Mouse (Mus musculus): Measurements from ENCODE around the gene Dbnl. TPM values are rescaled to one million over a fixed set of nuclear protein-coding genes. Genes with fewer than 3 reads are reported as not detected.

Dbnl gene
- 10 to 100 TPM; 10.3 to 13.1 (median 12.2) TPM for total RNA-seq (2022)

DNA sequence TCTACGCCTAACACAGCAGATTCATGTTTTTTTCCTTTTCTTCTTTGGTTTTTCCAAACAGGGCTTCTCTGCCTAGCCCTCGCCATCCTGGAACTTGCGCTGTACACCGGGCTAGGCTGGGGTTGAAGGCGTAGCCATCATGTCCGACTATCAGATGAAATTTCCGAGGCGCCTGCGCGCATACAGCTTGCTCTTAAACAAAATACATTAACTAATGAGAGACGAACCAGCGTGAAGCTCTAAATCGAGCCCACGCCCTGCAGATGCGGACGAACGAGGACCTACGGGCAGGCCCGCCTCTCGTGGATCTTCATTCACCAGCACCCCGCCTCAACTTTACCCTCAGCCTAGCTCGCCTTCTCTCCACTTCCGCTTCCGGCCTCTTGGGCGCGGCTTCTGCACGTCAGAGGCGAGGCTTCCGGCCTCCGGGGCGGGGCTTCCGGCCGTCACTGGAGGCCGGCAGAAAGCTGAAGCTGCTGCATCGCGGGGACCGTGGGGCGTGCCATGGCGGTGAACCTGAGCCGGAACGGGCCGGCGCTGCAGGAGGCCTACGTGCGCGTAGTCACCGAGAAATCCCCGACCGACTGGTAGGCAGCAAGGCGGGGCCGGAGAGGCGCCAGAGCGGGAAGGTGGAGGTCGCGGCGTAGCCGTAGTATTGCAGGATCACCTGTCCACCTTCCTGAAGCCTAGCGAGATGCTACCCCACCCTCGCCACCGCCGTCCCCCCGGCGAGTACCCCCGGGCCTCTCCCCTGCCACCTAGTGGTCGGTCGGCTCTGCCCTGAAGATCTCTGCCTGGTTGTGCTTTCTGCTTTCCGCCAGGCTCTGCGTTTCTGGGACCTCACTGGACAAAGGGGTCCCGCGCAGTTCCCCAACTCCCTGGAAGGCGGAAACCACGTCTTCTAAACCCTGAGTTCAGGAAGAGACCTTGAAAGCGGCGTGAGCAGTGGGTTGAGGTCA, at the start of gene Dbnl:
Dbnl (plus strand) TSS at position 433 of the 959 bp plus-strand sequence.
- DNase-seq (ENCODE audit: low spot score in 2 of 2) = peak; percentile 93

DNA sequence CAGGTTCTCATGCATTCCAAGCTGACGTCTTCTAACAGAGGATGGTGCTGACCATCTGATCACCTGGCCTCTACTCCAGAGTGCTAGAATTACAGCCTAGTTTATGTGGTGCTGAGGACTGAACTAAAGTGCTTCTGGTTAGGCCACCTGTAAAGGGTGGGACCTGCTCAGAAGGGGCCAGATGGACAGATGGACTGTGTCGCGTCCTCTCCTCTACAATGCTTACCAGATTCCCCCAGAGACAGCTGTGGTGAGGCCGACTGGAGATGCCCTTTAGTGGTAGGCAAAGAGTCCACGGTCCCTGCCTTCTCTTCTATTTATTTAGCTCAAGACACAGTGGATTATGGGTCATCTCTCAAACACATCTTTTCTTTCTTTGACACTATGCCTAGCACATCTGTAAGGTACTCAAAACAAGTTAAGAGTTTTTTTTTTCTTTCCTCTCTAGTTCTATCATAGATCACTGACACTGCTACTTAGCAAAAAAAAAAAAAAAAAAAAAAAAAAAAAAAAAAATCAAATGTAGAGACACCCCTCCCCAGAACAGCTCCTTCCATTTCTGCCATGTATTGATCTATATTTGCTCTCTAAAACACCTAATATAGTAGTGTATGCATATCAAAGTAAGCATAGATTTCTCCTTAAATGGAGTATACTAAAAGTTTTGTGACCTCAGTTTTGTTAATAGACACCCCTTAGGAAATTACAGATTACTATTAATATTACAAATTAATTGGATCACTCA, 49.2 kb upstream of the Dbnl start:
- no peak for DNase-seq (ENCODE audit: low spot score in 2 of 2)

DNA sequence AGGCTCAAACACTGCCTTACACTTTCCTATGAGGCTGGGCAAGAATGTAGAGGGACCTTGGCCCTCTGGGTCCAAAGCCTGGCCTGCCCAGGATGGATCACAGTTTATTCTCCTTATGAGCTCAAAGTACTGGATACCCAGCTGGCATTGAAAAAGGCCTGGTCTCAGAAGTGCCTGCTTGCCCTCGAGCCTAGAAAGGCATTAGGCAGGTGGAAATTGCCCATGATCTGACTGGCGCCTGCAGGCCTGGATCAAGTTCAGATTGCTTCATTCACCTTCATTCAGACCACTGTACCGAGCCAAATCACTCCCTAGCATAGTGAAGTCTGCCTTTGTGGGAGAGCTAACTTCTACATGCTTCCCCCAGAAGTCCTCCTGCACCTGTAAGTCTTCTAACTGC, 48.4 kb upstream of the Dbnl start:
- DNase-seq (ENCODE audit: low spot score in 2 of 2) = no peak

DNA sequence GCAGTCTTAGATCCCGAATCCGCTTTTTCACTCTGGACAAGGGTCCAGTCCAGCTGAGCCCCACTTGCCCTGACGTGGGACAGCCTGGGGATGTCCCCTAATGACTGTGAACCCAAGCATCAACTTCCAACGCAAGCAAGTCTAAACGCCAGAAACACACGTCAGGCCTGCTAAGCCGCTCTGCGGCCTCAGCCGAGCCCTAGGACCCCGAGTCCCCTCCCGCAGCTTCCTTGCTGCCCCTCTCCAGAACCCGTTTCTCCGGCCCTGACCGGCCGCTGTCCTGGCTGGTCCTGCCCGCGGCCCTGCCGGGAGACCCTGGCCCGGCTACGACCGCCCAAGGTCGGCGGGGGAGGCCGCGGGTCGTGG, 47.7 kb upstream of the Dbnl start:
- DNase-seq (ENCODE audit: low spot score in 2 of 2) = no peak

DNA sequence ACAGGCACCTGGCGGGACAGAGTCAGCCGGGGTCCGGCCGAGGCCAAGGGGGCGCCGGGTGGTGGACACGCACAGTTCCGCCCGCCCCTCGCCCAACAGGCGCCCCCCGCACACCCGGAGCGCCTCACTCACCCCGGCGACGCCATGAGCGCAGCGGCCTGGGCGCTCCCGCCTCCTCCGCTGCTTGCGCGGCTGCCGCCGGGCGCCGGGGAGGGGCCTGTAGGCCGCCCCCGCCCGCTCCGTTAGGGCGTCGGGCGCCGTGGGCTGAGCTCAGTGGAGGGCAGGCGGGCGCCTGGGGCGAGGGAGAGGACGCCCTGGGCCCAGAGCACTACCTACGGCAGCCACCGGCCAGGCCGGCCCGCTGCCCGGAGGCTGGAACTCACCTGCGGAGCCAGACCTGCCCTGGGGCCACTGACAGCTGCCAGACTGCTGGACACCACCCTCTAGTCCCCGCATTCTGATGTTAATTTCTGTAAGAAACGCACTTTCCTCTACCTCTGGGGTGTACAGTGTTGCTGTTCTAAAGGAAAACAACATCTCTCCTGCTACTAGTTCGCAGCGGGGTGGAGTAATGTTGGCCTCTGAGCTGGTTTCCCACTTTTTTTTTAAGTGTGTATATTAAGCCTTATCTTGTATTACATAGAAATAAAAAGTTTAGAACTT, 47.2 kb upstream of the Dbnl start:
- peak; percentile 63 to 80 for DNase-seq (ENCODE audit: low spot score in 2 of 2)

DNA sequence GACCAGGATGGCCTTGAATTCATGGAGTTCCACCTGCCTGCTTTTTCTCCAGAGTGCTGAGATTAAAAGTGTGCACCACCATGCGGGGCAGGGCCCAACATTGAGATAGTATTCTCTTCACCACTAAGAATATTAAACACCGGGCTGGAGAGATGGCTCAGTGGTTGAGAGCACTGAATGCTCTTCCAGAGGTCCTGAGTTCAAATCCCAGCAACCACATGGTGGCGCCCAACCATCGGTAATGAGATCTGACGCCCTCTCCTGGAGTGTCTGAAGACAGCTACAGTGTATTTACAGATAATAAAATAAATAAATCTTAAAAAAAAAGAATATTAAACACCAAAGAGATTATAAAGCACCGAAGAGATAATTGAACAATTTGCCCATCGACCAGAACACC, 46.2 kb upstream of the Dbnl start:
- DNase-seq (ENCODE audit: low spot score in 2 of 2) = no peak

DNA sequence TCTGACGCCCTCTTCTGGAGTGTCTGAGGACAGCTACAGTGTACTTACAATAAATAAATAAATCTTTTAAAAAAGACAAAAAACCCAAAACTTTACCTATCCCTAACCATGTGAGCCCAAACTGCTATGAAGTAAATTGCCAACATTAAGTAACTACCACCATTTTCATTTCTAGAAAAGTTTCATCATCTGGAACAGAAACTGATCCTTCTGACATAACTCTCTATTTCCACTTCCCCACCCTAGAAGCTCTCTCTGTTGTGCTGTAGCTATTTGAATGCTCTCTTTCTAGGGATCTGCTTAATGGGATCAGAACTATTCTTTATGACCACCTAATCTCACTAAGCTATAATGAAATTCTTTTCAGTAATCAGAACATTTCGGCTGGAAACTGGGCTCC, 43.3 kb upstream of the Dbnl start:
- no peak for DNase-seq (ENCODE audit: low spot score in 2 of 2)

DNA sequence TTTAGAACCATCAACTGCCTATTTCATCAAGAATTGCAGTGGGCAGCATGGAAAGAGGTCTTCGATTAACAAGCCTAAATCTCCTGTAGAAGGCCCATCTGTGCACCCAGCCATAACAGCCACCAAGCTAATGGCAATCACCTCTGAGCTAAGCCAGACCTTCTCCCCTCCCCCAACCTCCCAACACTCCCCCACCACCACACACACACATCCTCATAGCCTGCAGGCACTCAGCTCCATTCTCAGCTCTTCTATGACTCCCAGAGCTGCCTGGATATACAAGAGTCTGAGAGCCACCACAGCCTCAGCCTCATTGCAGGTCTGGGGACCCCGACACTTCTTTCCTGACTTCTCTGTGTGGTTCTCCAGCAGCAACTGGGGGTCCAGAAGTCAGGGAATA, 34.5 kb upstream of the Dbnl start:
- DNase-seq (ENCODE audit: low spot score in 2 of 2) = no peak

DNA sequence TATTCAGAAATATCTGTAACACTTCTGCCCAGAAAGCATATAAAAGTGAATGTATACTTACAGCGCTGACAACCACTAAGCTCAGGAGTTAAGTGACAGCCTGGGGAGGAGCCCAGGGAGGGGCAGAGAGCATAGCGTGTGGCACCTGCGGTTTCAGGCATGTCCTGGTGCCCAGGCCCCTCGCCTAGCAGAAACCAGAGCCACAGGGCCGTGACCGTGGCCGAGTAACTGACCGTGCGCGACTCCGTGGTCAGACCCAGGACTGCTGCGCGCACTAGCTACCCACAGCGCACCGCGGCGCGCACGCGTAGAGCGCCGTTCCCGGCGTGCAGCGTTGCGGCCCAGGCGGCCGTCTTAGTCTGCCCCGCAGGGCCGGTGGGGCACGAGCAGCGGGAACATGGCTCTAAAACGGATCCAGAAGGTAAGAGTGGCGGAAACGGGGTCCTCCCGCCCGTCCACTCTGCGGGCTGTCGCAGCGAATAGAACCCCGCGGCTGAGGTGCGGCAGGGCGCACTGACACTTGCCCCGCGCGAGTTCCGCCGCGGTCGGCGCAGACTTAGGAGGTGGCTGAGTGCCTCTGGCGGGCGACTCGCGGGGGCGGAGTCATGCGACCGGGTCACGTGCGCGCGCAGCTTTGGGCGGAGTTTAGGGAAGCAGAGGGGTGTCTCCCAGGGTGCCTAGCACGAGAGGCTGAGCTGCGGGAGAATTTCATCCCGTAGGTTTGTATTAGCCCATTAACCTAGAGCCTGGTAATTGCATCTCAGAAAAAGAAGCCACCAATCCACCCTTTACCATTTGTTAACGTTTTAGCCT, 26.3 kb upstream of the Dbnl start, which contains the start of gene Urgcp:
Urgcp (minus strand) TSS at position 557 of the 813 bp plus-strand sequence.
- DNase-seq (ENCODE audit: low spot score in 2 of 2) = peak; percentile 88 to 89

DNA sequence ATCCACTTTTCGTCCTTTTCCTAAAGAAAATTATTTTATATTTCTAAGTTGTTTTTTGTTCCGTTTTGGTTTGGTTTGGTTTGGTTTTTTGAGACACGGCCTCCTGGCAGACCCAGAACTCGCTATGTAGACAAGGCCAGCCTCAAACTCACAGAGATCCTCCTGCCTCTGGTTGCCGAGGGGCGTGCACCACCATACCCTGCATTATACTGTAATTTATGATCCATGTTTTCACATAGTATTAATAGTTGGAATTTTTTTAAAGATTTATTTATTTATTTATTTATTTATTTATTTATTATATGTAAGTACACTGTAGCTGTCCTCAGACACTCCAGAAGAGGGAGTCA, 25.7 kb upstream of the Dbnl start:
- DNase-seq (ENCODE audit: low spot score in 2 of 2) = no peak

DNA sequence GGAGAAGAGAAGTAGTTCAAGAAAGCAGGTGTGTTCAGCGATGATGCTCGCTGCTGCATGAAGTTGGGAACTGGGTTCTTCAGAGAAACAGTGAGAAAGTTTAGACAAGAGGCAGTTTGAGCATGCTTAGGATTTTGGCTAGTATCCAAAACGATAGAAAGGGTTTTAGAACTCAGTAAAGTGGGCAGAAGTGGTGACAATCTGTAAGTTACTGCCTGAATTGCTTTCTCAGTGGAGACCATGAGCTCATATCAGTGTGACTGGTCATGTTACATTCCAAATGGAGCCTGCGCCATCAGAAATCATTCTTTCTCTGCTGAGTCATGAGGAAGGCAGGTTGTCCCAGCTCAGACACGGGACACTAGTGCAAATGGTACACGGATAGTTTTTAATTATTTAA, 22.3 kb upstream of the Dbnl start:
- no peak for DNase-seq (ENCODE audit: low spot score in 2 of 2)

DNA sequence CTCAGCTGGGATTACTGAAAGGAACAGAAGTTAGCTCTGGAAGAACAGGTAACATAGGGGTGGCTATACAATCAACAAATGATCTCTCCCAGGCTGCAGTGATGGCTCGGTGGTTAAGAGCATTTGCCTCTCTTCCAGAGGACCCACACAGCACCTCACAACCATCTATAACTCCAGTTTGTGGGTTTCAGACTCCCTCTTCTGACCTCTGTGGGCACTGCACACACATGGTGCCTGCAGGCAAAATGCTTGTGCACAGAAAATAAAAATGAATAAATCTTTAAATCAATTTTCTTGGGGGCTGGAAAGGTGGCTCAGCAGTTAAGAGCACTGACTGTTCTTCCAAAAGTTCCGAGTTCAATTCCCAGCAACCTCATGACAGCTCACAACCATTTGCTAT, 9.8 kb upstream of the Dbnl start:
- DNase-seq (ENCODE audit: low spot score in 2 of 2) = no peak

DNA sequence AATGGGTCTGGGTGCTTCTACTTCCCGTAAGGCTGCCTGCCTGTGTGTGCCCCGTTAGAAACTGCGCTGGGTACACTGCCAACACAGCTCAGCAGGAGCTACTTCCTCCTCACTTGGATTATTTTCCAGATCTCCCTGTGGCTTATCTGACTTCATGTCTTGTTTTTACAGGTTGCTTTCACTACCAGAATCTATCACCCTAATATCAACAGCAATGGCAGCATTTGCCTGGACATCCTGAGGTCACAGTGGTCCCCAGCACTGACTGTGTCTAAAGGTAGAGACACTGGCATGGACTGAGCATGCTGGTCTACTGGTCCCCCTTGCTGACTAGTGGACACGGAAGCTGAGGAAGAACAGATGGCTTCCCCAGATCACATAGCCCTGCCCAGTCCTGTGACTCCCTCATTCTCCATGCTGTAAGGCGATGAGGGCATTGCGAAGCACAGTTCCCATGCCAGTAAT, 8.2 kb upstream of the Dbnl start:
- DNase-seq (ENCODE audit: low spot score in 2 of 2) = no peak

DNA sequence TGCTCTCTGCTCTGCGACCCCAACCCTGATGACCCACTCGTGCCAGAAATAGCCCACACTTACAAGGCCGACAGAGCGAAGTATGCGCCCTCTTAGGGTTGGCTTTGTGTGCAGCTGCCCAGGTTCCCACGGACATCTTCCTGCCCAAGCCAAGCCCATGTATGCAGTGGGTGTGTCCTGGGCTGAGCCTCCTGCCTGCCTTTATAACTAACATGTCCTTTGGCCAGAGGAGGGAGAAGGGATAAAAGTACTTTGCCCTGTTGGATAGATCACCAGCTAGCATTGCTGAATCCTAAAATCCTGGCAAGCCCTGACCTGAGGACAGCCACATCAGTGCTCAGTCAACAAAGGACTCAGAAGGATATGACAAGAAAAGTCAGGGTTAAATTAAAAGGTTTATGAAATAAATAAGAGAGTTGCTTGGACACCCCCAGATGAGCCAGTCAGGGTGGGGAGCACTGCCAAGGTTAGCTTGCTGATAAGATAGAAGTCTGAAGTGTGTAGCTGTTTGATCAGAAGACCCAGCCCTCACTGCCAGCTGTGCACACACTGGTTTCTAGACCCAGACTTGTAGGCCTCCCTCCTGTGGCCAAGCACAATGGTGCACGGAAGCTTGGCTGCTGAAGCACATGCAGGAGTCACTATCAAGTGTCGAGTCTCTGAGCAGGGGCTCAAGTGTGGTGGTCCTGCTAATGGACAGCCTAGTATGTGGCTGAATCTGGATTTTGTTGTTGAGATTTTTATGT, 5.9 kb upstream of the Dbnl start:
- DNase-seq (ENCODE audit: low spot score in 2 of 2) = no peak

DNA sequence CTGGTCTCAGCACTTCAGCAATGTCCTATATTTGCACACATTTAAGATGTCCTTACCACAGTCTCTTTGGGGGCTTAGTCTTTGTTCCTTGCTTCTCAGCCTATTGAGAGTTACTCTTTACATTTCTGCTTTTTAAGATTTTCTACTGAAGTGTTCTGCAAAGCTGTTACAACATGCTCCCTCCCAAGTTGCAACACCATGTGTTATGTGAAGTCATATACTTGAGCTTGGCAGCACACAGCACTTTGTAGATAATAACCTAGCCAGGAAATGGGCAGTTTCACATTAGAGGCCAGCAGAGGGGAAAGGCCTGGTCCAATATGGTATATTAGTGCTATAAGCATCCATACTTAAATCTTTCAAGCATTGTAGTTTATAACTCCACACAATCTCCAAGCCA, 2.6 kb upstream of the Dbnl start:
- DNase-seq (ENCODE audit: low spot score in 2 of 2) = no peak

DNA sequence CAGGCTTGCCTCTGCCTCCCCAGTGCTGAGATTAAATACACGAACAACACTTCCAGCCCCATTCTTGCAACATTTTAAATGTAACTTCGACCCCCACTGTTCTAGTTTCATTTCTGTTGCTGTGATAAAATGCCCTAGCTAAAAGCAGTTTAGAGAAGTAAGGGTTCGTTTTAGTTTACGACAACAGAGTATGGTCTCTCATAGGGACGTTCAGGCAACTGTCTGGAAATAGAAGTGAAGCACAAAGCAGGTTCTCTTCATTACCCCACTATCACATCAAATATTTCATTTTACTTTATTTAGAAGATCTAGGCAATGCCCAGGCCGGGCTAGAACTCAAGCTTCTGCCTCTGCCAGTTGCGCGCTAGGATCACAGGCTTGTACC, 625 bp upstream of the Dbnl start:
- DNase-seq (ENCODE audit: low spot score in 2 of 2) = no peak

DNA sequence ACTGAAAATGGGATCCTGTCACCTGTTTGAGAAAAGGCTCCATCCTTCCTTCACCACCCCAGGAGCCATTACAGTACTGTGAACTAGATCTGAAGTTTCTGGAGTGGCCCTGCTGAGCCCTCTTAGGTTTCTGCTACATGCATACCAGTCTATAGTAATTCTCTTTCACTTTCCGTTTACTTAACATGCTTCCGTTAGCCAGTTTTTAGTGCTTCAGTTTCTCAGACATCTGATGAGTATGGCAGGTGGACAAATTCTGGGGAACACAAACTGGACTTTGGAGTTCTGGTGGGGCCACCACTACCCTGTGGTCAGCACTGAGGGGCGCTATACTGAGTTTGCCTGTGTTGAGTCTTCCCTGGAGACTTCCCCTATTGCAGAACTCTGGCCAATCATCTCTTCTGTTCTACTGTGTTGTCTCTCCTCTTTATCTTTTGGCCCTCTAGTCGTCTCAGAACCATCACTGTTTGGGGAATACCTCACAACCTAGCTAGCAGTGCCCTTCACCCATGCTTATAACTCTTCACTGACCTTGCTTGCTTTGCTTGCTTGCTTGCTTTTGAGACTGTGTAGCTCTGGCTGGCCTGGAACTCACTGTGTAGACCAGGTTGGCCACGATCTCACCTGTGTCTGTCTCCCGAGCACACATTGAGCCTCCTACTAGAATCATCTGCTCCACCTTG, 924 bp downstream of the Dbnl start:
- no peak for DNase-seq (ENCODE audit: low spot score in 2 of 2)

DNA sequence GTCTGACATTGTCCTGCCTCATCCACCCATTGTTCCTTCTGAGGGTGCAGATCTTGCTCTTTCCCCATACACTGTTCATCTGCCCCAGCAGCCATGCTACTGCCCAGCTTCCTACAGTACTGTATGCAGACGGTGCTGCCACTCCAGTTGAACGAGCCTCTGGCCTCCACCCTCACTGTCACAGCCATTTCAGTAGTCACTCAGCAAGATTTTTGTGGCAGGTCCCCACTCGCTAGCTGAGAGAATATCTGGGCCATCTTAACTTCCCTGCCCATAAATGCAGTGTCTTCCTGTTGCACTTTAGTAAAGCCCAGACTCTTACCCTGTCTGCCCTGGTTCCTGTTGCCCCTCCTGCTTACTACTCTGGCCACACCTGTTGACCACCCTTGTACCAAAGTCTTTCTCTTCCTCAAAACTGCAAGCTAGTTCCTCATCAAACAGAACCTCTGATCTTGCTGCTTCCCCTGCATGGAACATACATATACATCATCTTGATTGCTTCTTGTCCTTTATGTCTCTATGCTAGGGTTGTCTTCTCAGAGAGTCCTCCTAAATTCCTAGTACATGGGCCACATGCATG, 1.6 kb downstream of the Dbnl start:
- DNase-seq (ENCODE audit: low spot score in 2 of 2) = no peak

DNA sequence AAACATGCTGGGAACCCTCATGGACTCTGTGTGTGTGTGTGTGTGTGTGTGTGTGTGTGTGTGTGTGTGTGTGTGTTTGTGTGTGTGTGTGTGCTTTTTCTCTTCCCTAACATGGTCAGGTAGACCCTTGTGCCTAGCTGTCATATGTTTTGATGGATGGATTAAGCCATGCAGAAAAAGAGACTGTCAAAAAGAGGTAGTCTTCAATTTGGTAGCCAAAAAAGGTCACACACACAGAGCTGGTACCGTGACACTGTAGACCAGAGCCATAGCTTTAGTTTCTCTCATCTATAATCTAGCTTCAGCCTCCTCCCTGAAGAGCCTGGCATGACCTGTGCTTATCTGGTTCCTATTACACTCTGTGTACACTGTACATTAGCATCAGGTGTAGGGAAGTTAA, 2.1 kb downstream of the Dbnl start:
- DNase-seq (ENCODE audit: low spot score in 2 of 2) = no peak

DNA sequence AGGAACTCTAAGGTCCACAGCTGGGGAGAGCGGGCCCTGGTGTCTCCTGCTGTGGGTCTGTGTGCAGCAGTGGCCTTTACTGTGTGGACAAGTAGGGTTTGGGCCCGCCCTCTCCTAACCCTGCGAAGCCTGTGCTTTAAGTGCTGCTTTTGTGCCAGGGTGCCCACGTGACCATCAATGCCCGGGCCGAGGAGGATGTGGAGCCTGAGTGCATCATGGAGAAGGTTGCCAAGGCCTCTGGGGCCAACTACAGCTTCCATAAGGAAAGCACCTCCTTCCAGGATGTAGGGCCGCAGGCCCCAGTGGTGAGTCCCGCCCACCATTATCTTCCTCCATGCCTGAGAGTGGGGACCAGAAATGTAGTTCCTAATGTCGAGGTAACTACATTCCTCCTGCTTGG, 7.0 kb downstream of the Dbnl start:
- DNase-seq (ENCODE audit: low spot score in 2 of 2) = no peak
